Mouse (Mus musculus) splenic B cell, adult 2 months (primary cell): ENCODE measurements around the gene Tspan15.

Experiments
- DNase-seq: peaks from one replicate; pipeline ENCODE4 v3.0.0-alpha.2; 2011; ENCODE audit warnings: low read depth, low spot score
- H3K27me3 ChIP-seq: 2 replicates; pipeline ENCODE4 v1.6.1; 2012; ENCODE audit warnings: mild to moderate bottlenecking, low read length, moderate library complexity, mixed read lengths; ENCODE audit not compliant: control insufficient read depth, poor library complexity, insufficient read depth, severe bottlenecking
- H3K36me3 ChIP-seq: 2 replicates; pipeline ENCODE4 v1.6.1; 2012; ENCODE audit warnings: mild to moderate bottlenecking, low read length, moderate library complexity, mixed read lengths; ENCODE audit not compliant: control insufficient read depth, poor library complexity, insufficient read depth, severe bottlenecking

The Tspan15 gene

GRCm38 (mm10) chr10:62242896-62243295 lies 11.8 kb upstream of the Tspan15 start:
- H3K36me3 ChIP-seq = no peaks in the 10 kb centered on the region
- DNase-seq = peak; percentile 40
- no peaks in the 10 kb centered on the region for H3K27me3 ChIP-seq

GRCm38 (mm10) chr10:62242358-62242757 lies 11.3 kb upstream of the Tspan15 start:
- no peaks in the 10 kb centered on the region for H3K36me3 ChIP-seq
- no peaks in the 10 kb centered on the region for H3K27me3 ChIP-seq

GRCm38 (mm10) chr10:62239270-62239669 lies 8.2 kb upstream of the Tspan15 start:
- DNase-seq = peak; percentile 6
- no peaks in the 10 kb centered on the region for H3K36me3 ChIP-seq

More at GRCm38 (mm10) chr10:62242358-62242757, 11.3 kb upstream of the Tspan15 start:
- no peak for DNase-seq

GRCm38 (mm10) chr10:62238688-62239087 lies 7.6 kb upstream of the Tspan15 start:
- DNase-seq = no peak
- Histone ChIP-seq H3K36me3 (no peaks in the 10 kb centered on the region), H3K27me3 (no peaks in the 10 kb centered on the region)

More at GRCm38 (mm10) chr10:62239270-62239669, 8.2 kb upstream of the Tspan15 start:
- H3K27me3 ChIP-seq = no peaks in the 10 kb centered on the region

GRCm38 (mm10) chr10:62237205-62237604 lies 6.2 kb upstream of the Tspan15 start:
- no peak for DNase-seq
- Histone ChIP-seq H3K27me3 (no peaks in the 10 kb centered on the region), H3K36me3 (no peaks in the 10 kb centered on the region)

- no peaks in the 10 kb centered on the region for H3K36me3 ChIP-seq
- no peaks in the 10 kb centered on the region for H3K27me3 ChIP-seq
- DNase-seq = no peak
Measured at GRCm38 (mm10) chr10:62236165-62236564, 5.1 kb upstream of the Tspan15 start.

- Histone ChIP-seq H3K27me3 (no peaks in the 10 kb centered on the region), H3K36me3 (no peaks in the 10 kb centered on the region)
- no peak for DNase-seq
Measured at GRCm38 (mm10) chr10:62231811-62232210, 760 bp upstream of the Tspan15 start.

- no peak for DNase-seq
Measured at GRCm38 (mm10) chr10:62231395-62231732, 313 bp upstream of the Tspan15 start.

GRCm38 (mm10) chr10:62228126-62228525 lies 2.9 kb downstream of the Tspan15 start:
- Histone ChIP-seq H3K27me3 (no peaks in the 10 kb centered on the region), H3K36me3 (no peaks in the 10 kb centered on the region)
- DNase-seq = no peak

More at GRCm38 (mm10) chr10:62231395-62231732, 313 bp upstream of the Tspan15 start:
- H3K36me3 ChIP-seq = no peaks in the 10 kb centered on the region
- H3K27me3 ChIP-seq = no peaks in the 10 kb centered on the region

- no peak for DNase-seq
- Histone ChIP-seq H3K27me3 (no peaks in the 10 kb centered on the region), H3K36me3 (no peaks in the 10 kb centered on the region)
Measured at GRCm38 (mm10) chr10:62225839-62226238, 5.2 kb downstream of the Tspan15 start.

GRCm38 (mm10) chr10:62224231-62224630 lies 6.8 kb downstream of the Tspan15 start:
- H3K27me3 ChIP-seq = no peaks in the 10 kb centered on the region
- H3K36me3 ChIP-seq = no peaks in the 10 kb centered on the region
- DNase-seq = no peak

GRCm38 (mm10) chr10:62222777-62223176 lies 8.3 kb downstream of the Tspan15 start:
- no peaks in the 10 kb centered on the region for H3K27me3 ChIP-seq
- DNase-seq = no peak
- H3K36me3 ChIP-seq = no peaks in the 10 kb centered on the region

GRCm38 (mm10) chr10:62221647-62222046 lies 9.4 kb downstream of the Tspan15 start:
- H3K27me3 ChIP-seq = no peaks in the 10 kb centered on the region
- H3K36me3 ChIP-seq = no peaks in the 10 kb centered on the region
- no peak for DNase-seq

- H3K27me3 ChIP-seq = no peaks in the 10 kb centered on the region
- no peak for DNase-seq
- no peaks in the 10 kb centered on the region for H3K36me3 ChIP-seq
Measured at GRCm38 (mm10) chr10:62220732-62221514, 10.1 kb downstream of the Tspan15 start.

- Histone ChIP-seq H3K36me3 (no peaks in the 10 kb centered on the region), H3K27me3 (no peaks in the 10 kb centered on the region)
- DNase-seq = no peak
Measured at GRCm38 (mm10) chr10:62218789-62219172, 12.3 kb downstream of the Tspan15 start.
